Comparison of ENCODE assay signal across 12 mouse cellular contexts in genomic region chr14:101984401-101984800, GRCm38 (mm10).
DNase-seq lines count a peak whose midpoint lies in the region; ATAC-seq and TF ChIP-seq lines count a peak whose summit lies in the region.
"Had no signal": no experiment of that assay in that cellular context is flagged by ENCODE, and none has a peak within 500 bp of the region (broad histone marks: within the 10 kb centered on the region; RNA-seq: fewer than 3 reads in every experiment).

No protein-coding gene starts in this region.

- H3K4me3 ChIP-seq in midbrain, embryonic 12.5 days = no peak overlapping the region
- no peak overlapping the region for H3K4me3 ChIP-seq in midbrain, embryonic 16.5 days (ENCODE audit: low read depth, low read length)
- no peak overlapping the region for H3K4me3 ChIP-seq in lung, postnatal 0 days (ENCODE audit: low read depth, low read length)
- H3K4me3 ChIP-seq in liver, embryonic 12.5 days = no peak overlapping the region
- no peak overlapping the region for H3K4me3 ChIP-seq in liver, postnatal 0 days (ENCODE audit: low read depth, low read length)
- H3K4me3 ChIP-seq: layer of hippocampus, adult 2 months had no signal

- no peaks in the 10 kb centered on the region for H3K27me3 ChIP-seq in midbrain, embryonic 12.5 days
- H3K27me3 ChIP-seq in midbrain, embryonic 16.5 days (ENCODE audit: control insufficient read depth, insufficient read depth, low read depth, low read length) = no peaks in the 10 kb centered on the region
- no peaks in the 10 kb centered on the region for H3K27me3 ChIP-seq in lung, postnatal 0 days (replicated peaks; ENCODE audit: insufficient read depth, low read length)
- H3K27me3 ChIP-seq in liver, embryonic 12.5 days (replicated peaks) = no peaks in the 10 kb centered on the region
- H3K27me3 ChIP-seq in liver, postnatal 0 days (ENCODE audit: insufficient read depth, low read length) = no peaks in the 10 kb centered on the region

- no peaks in the 10 kb centered on the region for H3K9me3 ChIP-seq in midbrain, embryonic 12.5 days
- H3K9me3 ChIP-seq in midbrain, embryonic 16.5 days (replicated peaks; ENCODE audit: control insufficient read depth, low read length, poor library complexity, severe bottlenecking) = no peaks in the 10 kb centered on the region
- H3K9me3 ChIP-seq in lung, postnatal 0 days (ENCODE audit: low read length) = no peaks in the 10 kb centered on the region
- H3K9me3 ChIP-seq in liver, embryonic 12.5 days (replicated peaks) = no peaks in the 10 kb centered on the region
- H3K9me3 ChIP-seq in liver, postnatal 0 days (ENCODE audit: low read length) = no peaks in the 10 kb centered on the region

- peak; percentile 5 to 11 for DNase-seq in heart, postnatal 10 days
- no peak for DNase-seq in heart, postnatal 14 days
- peak; percentile 56 for DNase-seq in lung, postnatal 0 days (ENCODE audit: low spot score)
- DNase-seq in cerebellum, adult 9-11 months = no peak
- DNase-seq in liver, postnatal 0 days = no peak
- DNase-seq: cerebellum, postnatal 25 days; thymus, adult 18-20 months had no signal

- H3K4me1 ChIP-seq in midbrain, embryonic 12.5 days = no peaks in the 10 kb centered on the region
- H3K4me1 ChIP-seq in midbrain, embryonic 16.5 days (ENCODE audit: control insufficient read depth, insufficient read depth, low read length) = 0 out of 2 replicates have a peak, but pooled peaks cover 2% of the 10 kb centered on the region
- no peaks in the 10 kb centered on the region for H3K4me1 ChIP-seq in lung, postnatal 0 days (ENCODE audit: insufficient read depth, low read depth, low read length)
- no peaks in the 10 kb centered on the region for H3K4me1 ChIP-seq in liver, embryonic 12.5 days
- H3K4me1 ChIP-seq in liver, postnatal 0 days (ENCODE audit: insufficient read depth) = no peaks in the 10 kb centered on the region

- H3K4me2 ChIP-seq in midbrain, embryonic 12.5 days (replicated peaks) = no peak overlapping the region
- H3K4me2 ChIP-seq in midbrain, embryonic 16.5 days (ENCODE audit: low read length) = no peak overlapping the region
- no peak overlapping the region for H3K4me2 ChIP-seq in lung, postnatal 0 days (replicated peaks; ENCODE audit: low read depth, low read length)
- no peak overlapping the region for H3K4me2 ChIP-seq in liver, embryonic 12.5 days
- no peak overlapping the region for H3K4me2 ChIP-seq in liver, postnatal 0 days (ENCODE audit: low read depth, low read length)
- H3K4me2 ChIP-seq: hindbrain, embryonic 14.5 days had no signal

- H3K36me3 ChIP-seq in midbrain, embryonic 12.5 days = no peaks in the 10 kb centered on the region
- no peaks in the 10 kb centered on the region for H3K36me3 ChIP-seq in midbrain, embryonic 16.5 days (ENCODE audit: control insufficient read depth, insufficient read depth, low read length)
- no peaks in the 10 kb centered on the region for H3K36me3 ChIP-seq in lung, postnatal 0 days (ENCODE audit: insufficient read depth, low read length)
- H3K36me3 ChIP-seq in liver, embryonic 12.5 days = no peaks in the 10 kb centered on the region
- no peaks in the 10 kb centered on the region for H3K36me3 ChIP-seq in liver, postnatal 0 days (replicated peaks; ENCODE audit: insufficient read depth, low read length)

- TF ChIP-seq EP300 in lung, postnatal 0 days (IDR thresholded peaks at IDR 0.05) = peak; percentile 68
- no peak for TF ChIP-seq EP300 in liver, postnatal 0 days (IDR thresholded peaks at IDR 0.05; ENCODE audit: low read depth)

- 0 out of 2 replicates have a peak, but pooled peaks have one; percentile 30 for ATAC-seq in midbrain, embryonic 12.5 days (ENCODE audit: low FRiP score, low read depth)
- no peak for ATAC-seq in midbrain, embryonic 16.5 days
- peak; percentile 76 for ATAC-seq in lung, postnatal 0 days
- no peak for ATAC-seq in liver, embryonic 12.5 days
- no peak for ATAC-seq in liver, postnatal 0 days

- WGBS in midbrain, embryonic 12.5 days = 10% methylated on average over 2 of the region's 2 CpGs
- WGBS in midbrain, embryonic 16.5 days = 18% methylated on average over 2 of the region's 2 CpGs
- 13% methylated on average over 2 of the region's 2 CpGs for WGBS in lung, postnatal 0 days
- WGBS in liver, embryonic 12.5 days (ENCODE audit: insufficient replicate concordance) = 35% methylated on average over 2 of the region's 2 CpGs
- 27% methylated on average over 2 of the region's 2 CpGs for WGBS in liver, postnatal 0 days (ENCODE audit: insufficient replicate concordance)

- H3K27ac ChIP-seq in midbrain, embryonic 12.5 days (replicated peaks) = no peak overlapping the region
- no peak overlapping the region for H3K27ac ChIP-seq in midbrain, embryonic 16.5 days (ENCODE audit: low read length)
- no peak overlapping the region for H3K27ac ChIP-seq in lung, postnatal 0 days (ENCODE audit: low read length)
- no peak overlapping the region for H3K27ac ChIP-seq in liver, embryonic 12.5 days
- no peak overlapping the region for H3K27ac ChIP-seq in liver, postnatal 0 days (ENCODE audit: low read depth)
- H3K27ac ChIP-seq: hindbrain, embryonic 14.5 days; layer of hippocampus, adult 2 months had no signal

- no peak for TF ChIP-seq CTCF in lung, postnatal 0 days (IDR thresholded peaks at IDR 0.05)
- no peak for TF ChIP-seq CTCF in liver, postnatal 0 days (IDR thresholded peaks at IDR 0.05; ENCODE audit: low read depth)

- intact Hi-C loops in heart, postnatal 10 days (cut with DNase I) = no loop called here
- intact Hi-C loops in heart, postnatal 14 days (cut with DNase I) = no loop called here

- H3K9ac ChIP-seq in midbrain, embryonic 12.5 days (replicated peaks) = no peak overlapping the region
- no peak overlapping the region for H3K9ac ChIP-seq in midbrain, embryonic 16.5 days (ENCODE audit: low read depth, low read length)
- no peak overlapping the region for H3K9ac ChIP-seq in lung, postnatal 0 days (replicated peaks; ENCODE audit: low read depth)
- no peak overlapping the region for H3K9ac ChIP-seq in liver, embryonic 12.5 days
- no peak overlapping the region for H3K9ac ChIP-seq in liver, postnatal 0 days (replicated peaks)
- H3K9ac ChIP-seq: hindbrain, embryonic 14.5 days had no signal

Comparison
In these comparisons a context has a peak if more than half of its experiments do, and no peak if none do; other contexts are left out.
1. DNase-seq: peak in heart, postnatal 10 days (2 of 2) and lung, postnatal 0 days (single experiment); none in heart, postnatal 14 days (0 of 2), cerebellum, adult 9-11 months (single experiment) and liver, postnatal 0 days (single experiment).
2. ATAC-seq: peak in midbrain, embryonic 12.5 days (single experiment) and lung, postnatal 0 days (single experiment); none in midbrain, embryonic 16.5 days (single experiment), liver, embryonic 12.5 days (single experiment) and liver, postnatal 0 days (single experiment).